In the genomic region with DNA sequence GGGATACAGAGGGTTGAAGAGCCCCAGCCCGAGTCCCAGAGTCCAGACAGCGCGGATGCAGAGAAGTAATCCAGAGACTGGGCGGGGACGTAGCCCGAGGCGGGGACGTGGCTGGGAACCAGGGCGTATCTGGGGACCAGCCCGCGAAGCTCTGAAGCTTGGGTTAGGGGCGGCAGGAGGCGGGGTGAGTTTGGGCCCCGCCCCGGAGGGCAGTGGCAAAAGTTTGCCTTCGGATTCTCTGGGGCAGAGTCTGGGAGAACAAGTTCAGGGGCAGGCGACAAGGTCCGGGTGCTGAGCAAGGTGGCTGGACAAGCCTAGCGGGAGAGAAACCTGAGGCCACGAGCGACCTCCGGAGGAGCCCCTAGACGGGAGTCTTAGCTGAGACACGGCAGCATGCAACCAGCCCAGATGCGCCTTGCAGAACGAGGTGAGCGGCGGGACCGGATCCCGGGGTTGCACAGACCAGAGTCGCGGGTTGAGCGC, we compare ENCODE assay signal across 8 mouse cellular contexts. TPM values are rescaled to one million over a fixed set of nuclear protein-coding genes. Genes with fewer than 3 reads are reported as not detected.
DNase-seq lines count a peak whose midpoint lies in the region; ATAC-seq and TF ChIP-seq lines count a peak whose summit lies in the region.

A gene (plus strand): TSS at position 121 of the 483 bp plus-strand sequence.

- peak within 1 kb of the TSS; percentile 90 for H3K9ac ChIP-seq in embryonic facial prominence, embryonic 13.5 days
- H3K9ac ChIP-seq in heart, embryonic 12.5 days: peak within 1 kb of the TSS; percentile 82
- H3K9ac ChIP-seq in kidney, embryonic 16.5 days (replicated peaks; ENCODE audit: low read length): peak within 1 kb of the TSS; percentile 77

- peak within 1 kb of the TSS; percentile 73 for H3K4me3 ChIP-seq in embryonic facial prominence, embryonic 13.5 days
- H3K4me3 ChIP-seq in heart, embryonic 12.5 days: peak within 1 kb of the TSS; percentile 63
- peak within 1 kb of the TSS; percentile 64 for H3K4me3 ChIP-seq in kidney, embryonic 16.5 days (ENCODE audit: low read length)
- H3K4me3 ChIP-seq in small intestine, adult 2 months (ENCODE audit: low read depth, low read length): peak within 1 kb of the TSS; percentile 46

- H3K36me3 ChIP-seq in embryonic facial prominence, embryonic 13.5 days: peaks cover 4% of the 10 kb centered on the region; the same call in 1 of the 2 replicates
- H3K36me3 ChIP-seq in heart, embryonic 12.5 days: no peaks in the 10 kb centered on the region
- no peaks in the 10 kb centered on the region for H3K36me3 ChIP-seq in kidney, embryonic 16.5 days (ENCODE audit: insufficient read depth, low read length)
- H3K36me3 ChIP-seq in small intestine, adult 2 months (ENCODE audit: control insufficient read depth, insufficient read depth, low read length): no peaks in the 10 kb centered on the region

- H3K27ac ChIP-seq in embryonic facial prominence, embryonic 13.5 days: peak within 1 kb of the TSS; percentile 92
- peak within 1 kb of the TSS; percentile 28; the same call in 1 of the 2 replicates for H3K27ac ChIP-seq in heart, embryonic 12.5 days (ENCODE audit: poor library complexity, severe bottlenecking)
- H3K27ac ChIP-seq in kidney, embryonic 16.5 days (ENCODE audit: low read length): peak within 1 kb of the TSS; percentile 77
- 0 out of 2 replicates have a peak within 1 kb of the TSS, but pooled peaks have one; percentile 14 for H3K27ac ChIP-seq in small intestine, adult 2 months (ENCODE audit: insufficient read depth, low read depth, low read length)

- peak; percentile 78; the same call in 1 of the 2 replicates for ATAC-seq in embryonic facial prominence, embryonic 13.5 days (ENCODE audit: insufficient number of reproducible peaks, insufficient read depth, low FRiP score, low TSS enrichment, low read depth)
- peak; percentile 72 for ATAC-seq in heart, embryonic 12.5 days (ENCODE audit: insufficient number of reproducible peaks, low FRiP score)
- peak; percentile 87 for ATAC-seq in kidney, embryonic 16.5 days (ENCODE audit: low FRiP score, low TSS enrichment)

- WGBS in embryonic facial prominence, embryonic 13.5 days: under 1% methylated on average over 33 of the region's 33 CpGs
- under 1% methylated on average over 33 of the region's 33 CpGs for WGBS in heart, embryonic 12.5 days
- WGBS in kidney, embryonic 16.5 days: under 1% methylated on average over 33 of the region's 33 CpGs
- 2% methylated on average over 33 of the region's 33 CpGs for WGBS in small intestine, adult 2 months

- peak; percentile 56 for DNase-seq in adrenal gland, postnatal 14 days
- DNase-seq in lung, postnatal 25 days (ENCODE audit: low spot score): peak; percentile 64
- DNase-seq in cerebellum, adult 11 months: no peak
- DNase-seq in adipocyte (ENCODE audit: low spot score): no peak

- no peaks in the 10 kb centered on the region for H3K9me3 ChIP-seq in embryonic facial prominence, embryonic 13.5 days
- no peaks in the 10 kb centered on the region for H3K9me3 ChIP-seq in heart, embryonic 12.5 days (replicated peaks)
- no peaks in the 10 kb centered on the region for H3K9me3 ChIP-seq in kidney, embryonic 16.5 days (ENCODE audit: low read length)

- H3K4me2 ChIP-seq in embryonic facial prominence, embryonic 13.5 days: peak within 1 kb of the TSS; percentile 84
- peak within 1 kb of the TSS; percentile 80 for H3K4me2 ChIP-seq in heart, embryonic 12.5 days
- peak within 1 kb of the TSS; percentile 67 for H3K4me2 ChIP-seq in kidney, embryonic 16.5 days (replicated peaks; ENCODE audit: low read depth, low read length)

- H3K4me1 ChIP-seq in embryonic facial prominence, embryonic 13.5 days: peaks cover 47% of the 10 kb centered on the region
- peaks cover 40% of the 10 kb centered on the region for H3K4me1 ChIP-seq in heart, embryonic 12.5 days (replicated peaks)
- H3K4me1 ChIP-seq in kidney, embryonic 16.5 days (ENCODE audit: insufficient read depth, low read length): peaks cover 27% of the 10 kb centered on the region
- no peaks in the 10 kb centered on the region for H3K4me1 ChIP-seq in small intestine, adult 2 months (ENCODE audit: control insufficient read depth, insufficient read depth, insufficient read length, low read length)

- TF ChIP-seq POLR2A in small intestine, adult 2 months (IDR thresholded peaks at IDR 0.05; ENCODE audit: low read depth, low read length): no peak

- TF ChIP-seq CTCF in small intestine, adult 2 months (IDR thresholded peaks at IDR 0.05; ENCODE audit: extremely low read depth, insufficient read length, insufficient replicate concordance, low read depth, low read length): no peak

- H3K27me3 ChIP-seq in embryonic facial prominence, embryonic 13.5 days: no peaks in the 10 kb centered on the region
- H3K27me3 ChIP-seq in heart, embryonic 12.5 days (replicated peaks): 0 out of 2 replicates have a peak, but pooled peaks cover 6% of the 10 kb centered on the region
- H3K27me3 ChIP-seq in kidney, embryonic 16.5 days (ENCODE audit: insufficient read depth, low read length): peaks cover 3% of the 10 kb centered on the region; the same call in 1 of the 2 replicates
- H3K27me3 ChIP-seq in small intestine, adult 2 months (ENCODE audit: control insufficient read depth, insufficient read depth, low read length): peaks cover 13% of the 10 kb centered on the region

RNA-seq across cellular contexts. Expression of the gene that starts here (rescaled TPM):
- total RNA-seq in adrenal gland, postnatal 14 days (2021): 14.6 and 21.0 TPM in 2 replicates
- 147 and 152 TPM in 2 replicates for polyA plus RNA-seq in embryonic facial prominence, embryonic 13.5 days (2015; fragmentation: Nextera tagmentation; extraction: Ambion mirVana)
- polyA plus RNA-seq in heart, embryonic 12.5 days (2016; fragmentation: Nextera tagmentation; extraction: Ambion mirVana): 18.7 and 19.3 TPM in 2 replicates
- 59.8 and 61.8 TPM in 2 replicates for polyA plus RNA-seq in kidney, embryonic 16.5 days (2015; fragmentation: Nextera tagmentation; extraction: Ambion mirVana)
- 2.5 and 3.2 TPM in 2 replicates for polyA plus RNA-seq in small intestine, adult 2 months (2012; rRNA removed)

Comparison
In these comparisons a context has a peak if more than half of its experiments do, and no peak if none do; other contexts are left out.
1. DNase-seq: peak in adrenal gland, postnatal 14 days (single experiment) and lung, postnatal 25 days (single experiment); none in cerebellum, adult 11 months (single experiment) and adipocyte (single experiment).
2. H3K27ac ChIP-seq: peak in every context shown above with its lines; median percentile 92 in embryonic facial prominence, embryonic 13.5 days; 77 in kidney, embryonic 16.5 days; 28 in heart, embryonic 12.5 days; 14 in small intestine, adult 2 months.
3. Peak in every context shown above with its lines, with median percentiles within 50 percentile points of each other: ATAC-seq, H3K4me2 ChIP-seq, H3K4me3 ChIP-seq and H3K9ac ChIP-seq.